Mouse (Mus musculus) megakaryocyte, embryonic 14.5 days (primary cell): ENCODE measurements around the gene Mindy4. TPM values are rescaled to one million over a fixed set of nuclear protein-coding genes. Genes with fewer than 3 reads are reported as not detected.
A peak's percentile ranks its signal among the peaks of the same experiment; 100 is the strongest.

Experiments
- H3K27me3 ChIP-seq: replicated peaks from 2 replicates; pipeline ENCODE3; 2012; ENCODE audit warnings: inconsistent platforms
- H3K36me3 ChIP-seq: replicated peaks from 2 replicates; pipeline ENCODE3; 2012; ENCODE audit warnings: low read length, inconsistent platforms, mixed read lengths
- H3K4me1 ChIP-seq: 2 replicates; pipeline ENCODE4 v1.6.1; 2012; ENCODE audit warnings: inconsistent platforms
- H3K4me3 ChIP-seq: replicated peaks from 2 replicates; pipeline ENCODE3; 2012; ENCODE audit warnings: moderate library complexity, mild to moderate bottlenecking, inconsistent platforms
- H3K9me3 ChIP-seq: 2 replicates; pipeline ENCODE4 v1.6.1; 2012; ENCODE audit warnings: inconsistent platforms
- FLI1 ChIP-seq: IDR thresholded peaks from 2 replicates; pipeline ENCODE4 v1.6.1; 2012; ENCODE audit warnings: low read length, inconsistent platforms, mixed read lengths
- GATA1 ChIP-seq: IDR thresholded peaks from 3 replicates; pipeline ENCODE4 v1.6.1; 2012; ENCODE audit warnings: mixed read lengths, low read length, inconsistent platforms, borderline replicate concordance
- polyA plus RNA-seq: library from polyadenylated mRNA; stranded (reverse); fragments of >175 nt; gene quantifications from 2 replicates; pipeline ENCODE4 v1.2.3, GENCODE M21; 2012; ENCODE audit warnings: low replicate concordance; ENCODE audit not compliant: insufficient read depth

Mindy4 gene
- 0.10 TPM in 1 of 2 replicates, not detected in the other for polyA plus RNA-seq

DNA sequence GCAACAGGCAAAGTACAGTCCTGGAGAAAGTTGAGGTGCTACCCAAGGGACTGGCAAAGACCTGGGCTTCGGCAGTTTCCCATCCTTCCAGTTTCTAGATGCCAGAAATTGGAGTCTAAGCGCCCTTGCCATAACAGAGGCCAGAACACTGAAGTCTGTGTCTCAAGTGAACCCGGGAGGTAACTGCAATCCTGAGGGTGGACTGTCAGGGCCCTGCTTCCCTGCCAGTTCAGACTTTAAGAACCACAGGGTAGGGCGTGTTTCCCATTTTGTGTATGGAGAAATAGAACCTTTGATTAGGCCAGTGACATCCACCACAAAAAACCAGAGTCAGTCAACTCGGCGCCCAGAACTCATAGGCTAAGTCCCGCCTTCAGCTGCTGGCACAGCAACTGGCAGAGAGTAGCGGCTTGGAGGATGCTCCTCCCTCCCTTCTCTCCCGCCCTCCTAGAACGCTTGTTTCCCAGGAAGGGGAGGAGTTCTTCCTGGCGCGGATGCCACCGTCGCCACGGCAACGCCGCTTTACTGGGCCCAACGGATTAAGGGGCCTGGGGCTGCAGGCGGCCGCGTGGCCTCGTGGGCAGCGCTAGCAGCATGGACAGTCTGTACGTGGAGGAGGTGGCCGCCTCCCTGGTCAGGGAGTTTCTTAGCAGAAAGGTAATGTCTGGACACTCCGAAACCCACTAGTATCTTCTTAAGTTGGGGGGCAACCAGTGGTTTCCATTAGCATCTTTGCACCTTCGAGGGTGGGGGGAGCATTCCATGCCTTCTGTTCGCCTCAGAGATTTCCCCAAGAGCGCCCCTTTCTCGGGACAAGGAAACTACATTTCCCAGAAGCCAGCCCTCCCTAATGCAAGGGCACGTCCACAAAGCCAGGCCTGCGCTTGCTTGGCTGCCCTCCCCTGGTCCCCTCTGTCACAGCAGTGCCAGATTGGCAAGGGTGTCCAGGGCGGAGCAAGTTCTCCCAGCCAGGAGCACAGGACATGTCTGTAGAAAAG, at the start of gene Mindy4:
TSS of gene Mindy4 (plus strand) at position 471 of the 998 bp plus-strand sequence.
- no peaks in the 10 kb centered on the region for H3K36me3 ChIP-seq
- no peak for TF ChIP-seq FLI1
- no peak for TF ChIP-seq GATA1
- H3K4me3 ChIP-seq = peak within 1 kb of the TSS; percentile 94
- H3K27me3 ChIP-seq = peaks cover 17% of the 10 kb centered on the region
- no peaks in the 10 kb centered on the region for H3K9me3 ChIP-seq
- H3K4me1 ChIP-seq = peaks cover 11% of the 10 kb centered on the region

DNA sequence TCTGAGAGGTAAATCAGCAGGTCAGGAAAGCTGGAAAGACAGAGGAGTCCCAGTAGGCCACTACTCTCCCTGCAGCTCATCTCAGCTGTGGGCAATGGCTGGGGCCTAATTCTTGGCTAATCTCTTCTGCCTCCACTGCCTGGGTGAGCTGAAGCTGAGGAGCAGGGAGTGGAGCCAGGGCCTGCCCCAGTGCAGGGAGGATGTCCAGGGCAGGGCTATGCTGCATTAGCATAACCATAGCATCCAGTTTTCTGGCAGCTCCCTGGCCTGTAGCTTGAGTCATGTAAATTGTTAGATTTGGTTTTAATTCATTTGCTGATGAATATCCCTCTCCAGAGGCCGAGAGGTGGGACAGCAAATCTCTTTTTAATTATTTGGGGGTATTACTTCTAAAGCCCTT, 43.9 kb upstream of the Mindy4 start:
- no peak overlapping the region for H3K4me3 ChIP-seq
- 0 out of 2 replicates have a peak, but pooled peaks cover 4% of the 10 kb centered on the region for H3K4me1 ChIP-seq
- no peaks in the 10 kb centered on the region for H3K36me3 ChIP-seq
- peaks cover 67% of the 10 kb centered on the region for H3K27me3 ChIP-seq
- peaks cover 4% of the 10 kb centered on the region; the same call in 1 of the 2 replicates for H3K9me3 ChIP-seq
- TF ChIP-seq FLI1 (no peak), GATA1 (no peak)

DNA sequence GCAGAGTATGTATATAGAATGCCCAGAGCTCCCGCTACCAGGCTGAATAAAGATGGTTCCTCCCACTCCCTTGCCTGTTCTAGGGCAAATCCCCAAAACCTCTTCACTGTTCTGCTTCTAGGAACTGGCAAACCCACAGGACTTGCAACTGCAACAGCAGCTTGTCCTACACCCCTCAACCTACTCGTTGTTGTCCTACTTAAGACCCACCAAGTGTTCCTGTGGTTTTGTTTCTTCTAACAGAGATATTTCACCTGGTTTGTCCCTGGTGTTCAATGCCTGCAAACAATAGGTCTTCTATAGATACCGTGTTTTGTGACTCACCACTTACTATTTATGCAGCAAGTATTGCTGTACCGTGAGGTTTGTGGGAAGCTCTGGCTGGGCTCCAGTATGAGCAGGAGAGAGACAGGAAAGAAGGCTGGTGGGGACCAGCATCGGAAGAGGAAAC, 41.8 kb upstream of the Mindy4 start:
- TF ChIP-seq GATA1 (no peak), FLI1 (no peak)

GRCm38 (mm10) chr6:55163046-55163584, 40.1 kb upstream of the Mindy4 start:
- no peak overlapping the region for H3K4me3 ChIP-seq
- no peaks in the 10 kb centered on the region for H3K36me3 ChIP-seq
- peaks cover 13% of the 10 kb centered on the region for H3K4me1 ChIP-seq
- H3K27me3 ChIP-seq = peaks cover 70% of the 10 kb centered on the region
- TF ChIP-seq GATA1 = no peak
- no peak for TF ChIP-seq FLI1
- peaks cover 4% of the 10 kb centered on the region; the same call in 1 of the 2 replicates for H3K9me3 ChIP-seq

More for the DNA sequence above, 41.8 kb upstream of the Mindy4 start:
- peaks cover 76% of the 10 kb centered on the region for H3K27me3 ChIP-seq
- peaks cover 4% of the 10 kb centered on the region; the same call in 1 of the 2 replicates for H3K4me1 ChIP-seq
- H3K4me3 ChIP-seq = no peak overlapping the region
- no peaks in the 10 kb centered on the region for H3K36me3 ChIP-seq
- H3K9me3 ChIP-seq = peaks cover 4% of the 10 kb centered on the region; the same call in 1 of the 2 replicates

DNA sequence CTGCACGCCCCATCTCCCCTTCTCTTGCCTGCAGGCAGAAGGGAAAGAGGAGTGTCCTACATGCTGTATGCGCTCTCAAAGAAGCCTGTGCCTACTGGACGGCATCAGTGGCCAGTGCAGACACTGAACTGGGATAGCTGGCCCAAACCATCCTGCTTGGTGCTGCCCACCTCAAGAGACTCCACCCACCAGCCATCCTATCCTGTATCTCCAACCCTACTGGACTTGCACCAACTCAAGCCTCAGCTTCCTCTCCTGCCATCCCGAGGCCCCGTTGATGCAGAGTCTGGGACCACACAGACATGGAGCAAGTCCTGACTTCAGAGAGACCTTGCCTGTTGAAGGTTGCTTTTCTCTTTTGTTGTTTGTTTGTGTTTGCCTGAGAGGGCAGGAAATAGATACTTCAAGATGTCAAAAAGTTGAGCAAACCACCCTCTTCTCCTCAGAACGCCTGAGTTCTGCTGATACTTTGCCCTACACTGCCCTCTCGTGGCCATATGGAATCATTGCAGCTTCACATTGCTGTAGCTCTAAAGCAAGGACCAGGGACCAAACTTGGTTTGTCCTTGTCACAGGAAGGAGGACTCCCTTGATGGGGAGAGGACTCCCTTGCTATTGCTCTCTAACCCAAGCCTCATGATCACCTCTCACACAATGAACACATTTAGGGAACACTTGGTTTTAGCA, 36.3 kb upstream of the Mindy4 start:
- Histone ChIP-seq H3K4me1 (peaks cover 10% of the 10 kb centered on the region), H3K36me3 (no peaks in the 10 kb centered on the region), H3K9me3 (peaks cover 4% of the 10 kb centered on the region; the same call in 1 of the 2 replicates), H3K27me3 (peaks cover 68% of the 10 kb centered on the region), H3K4me3 (peak overlapping the region; percentile 79)
- TF ChIP-seq FLI1 (no peak), GATA1 (no peak)

- Histone ChIP-seq H3K4me3 (no peak overlapping the region), H3K9me3 (no peaks in the 10 kb centered on the region), H3K36me3 (no peaks in the 10 kb centered on the region), H3K27me3 (peaks cover 71% of the 10 kb centered on the region), H3K4me1 (peaks cover 10% of the 10 kb centered on the region)
- no peak for TF ChIP-seq FLI1
- no peak for TF ChIP-seq GATA1
These were observed 33.4 kb upstream of the Mindy4 start for GRCm38 (mm10) chr6:55169818-55170217.

DNA sequence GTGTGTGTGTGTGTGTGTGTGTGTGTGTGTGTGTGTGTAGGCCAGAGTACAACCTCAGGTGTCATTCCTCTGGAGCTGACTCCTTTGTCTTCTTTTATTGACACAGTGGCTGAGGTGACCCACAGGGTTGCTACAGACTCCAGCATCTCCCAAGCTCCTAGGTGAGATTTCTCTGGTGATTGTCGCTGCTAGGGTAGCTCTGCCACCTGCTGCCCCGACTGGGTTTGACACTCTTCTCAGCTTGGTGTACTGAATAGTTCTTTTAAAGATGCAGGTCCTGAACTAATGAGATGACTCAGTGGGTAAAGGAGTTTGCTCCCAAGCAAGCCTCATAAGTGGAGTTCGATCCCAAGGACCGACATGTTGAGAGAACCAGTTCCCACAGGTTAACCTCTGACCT, 31.5 kb upstream of the Mindy4 start:
- H3K27me3 ChIP-seq = peaks cover 65% of the 10 kb centered on the region
- no peak for TF ChIP-seq FLI1
- no peak for TF ChIP-seq GATA1

DNA sequence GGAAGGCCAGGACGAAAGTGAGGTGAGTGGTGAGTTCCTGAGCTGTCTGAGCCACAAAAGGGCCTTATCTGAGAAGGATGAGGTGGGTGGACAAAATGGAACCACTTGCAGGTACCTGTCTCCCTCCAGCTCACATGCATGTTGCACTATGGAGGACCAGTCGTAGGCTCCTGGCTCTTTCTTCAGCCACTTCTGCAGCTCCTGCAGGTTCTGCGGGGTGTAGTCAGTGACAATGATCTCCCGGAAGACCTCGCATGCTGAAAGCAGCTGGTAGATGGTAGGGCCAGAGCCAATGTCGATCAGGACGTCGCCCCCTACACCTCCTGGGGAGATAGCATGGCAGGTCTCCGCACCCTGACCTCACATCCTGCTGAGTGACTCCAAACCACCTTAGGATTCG, 30.0 kb upstream of the Mindy4 start:
- peak overlapping the region; percentile 33 for H3K4me3 ChIP-seq
- no peak for TF ChIP-seq FLI1
- no peak for TF ChIP-seq GATA1
- H3K27me3 ChIP-seq = peaks cover 63% of the 10 kb centered on the region
- H3K36me3 ChIP-seq = no peaks in the 10 kb centered on the region
- H3K4me1 ChIP-seq = peaks cover 8% of the 10 kb centered on the region
- H3K9me3 ChIP-seq = no peaks in the 10 kb centered on the region

More for the DNA sequence above, 31.5 kb upstream of the Mindy4 start:
- no peak overlapping the region for H3K4me3 ChIP-seq
- H3K36me3 ChIP-seq = no peaks in the 10 kb centered on the region
- no peaks in the 10 kb centered on the region for H3K9me3 ChIP-seq
- peaks cover 8% of the 10 kb centered on the region for H3K4me1 ChIP-seq

- H3K27me3 ChIP-seq = peaks cover 64% of the 10 kb centered on the region
- no peaks in the 10 kb centered on the region for H3K9me3 ChIP-seq
- H3K36me3 ChIP-seq = no peaks in the 10 kb centered on the region
- H3K4me1 ChIP-seq = peaks cover 8% of the 10 kb centered on the region
- H3K4me3 ChIP-seq = no peak overlapping the region
- TF ChIP-seq GATA1 (no peak), FLI1 (no peak)
These were observed 29.2 kb upstream of the Mindy4 start for GRCm38 (mm10) chr6:55173941-55174349.
